Mouse (Mus musculus) thymus, adult 2 months (tissue): ENCODE results near the gene Syn2.

Source experiments
- CTCF ChIP-seq: fragments of 200-500 bp; IDR thresholded peaks from 2 replicates; pipeline ENCODE4 v1.5.1; 2012; ENCODE audit warnings: mild to moderate bottlenecking, control low read depth, low read length, moderate library complexity, borderline replicate concordance; ENCODE audit not compliant: control insufficient read depth, poor library complexity, insufficient read depth; ENCODE audit errors: extremely low read depth
- POLR2A ChIP-seq: fragments of 200-500 bp; IDR thresholded peaks from 2 replicates; pipeline ENCODE4 v1.6.1; 2012; ENCODE audit warnings: mild to moderate bottlenecking, low read length, control low read depth, moderate library complexity; ENCODE audit not compliant: control insufficient read depth, poor library complexity, insufficient read depth; ENCODE audit errors: extremely low read depth

- TF ChIP-seq CTCF (no peak), POLR2A (no peak)
Observed at GRCm38 (mm10) chr6:115178826-115179225, 44.1 kb downstream of the Syn2 start.
